Mouse (Mus musculus) CH12.LX (cell line): ENCODE data around the gene Klhl7. TPM values are rescaled to one million over a fixed set of nuclear protein-coding genes. Genes with fewer than 3 reads are reported as not detected.

Source experiments
- DNase-seq: peaks from one replicate; pipeline ENCODE4 v3.0.0-alpha.2; 2013; ENCODE audit errors: extremely low read depth
- H3K27ac ChIP-seq: 2 replicates; pipeline ENCODE4 v1.5.1; 2012; ENCODE audit warnings: low read depth, mild to moderate bottlenecking, control low read depth, moderate library complexity; ENCODE audit not compliant: insufficient read depth
- H3K27me3 ChIP-seq: replicated peaks from 2 replicates; pipeline ENCODE3; 2012; ENCODE audit warnings: inconsistent platforms
- H3K36me3 ChIP-seq, 2 experiments: replicated peaks in 1 of 2; 2 replicates each; pipeline versions ENCODE3 to v1.6.1; 2012; ENCODE audit warnings: inconsistent platforms in 1 of 2, low read length in 1 of 2, mild to moderate bottlenecking in 1 of 2, mixed read lengths in 1 of 2, moderate library complexity in 1 of 2; ENCODE audit not compliant: control insufficient read depth in 1 of 2, insufficient read depth in 1 of 2
- H3K4me1 ChIP-seq, 2 experiments: 2 replicates each; pipeline ENCODE4 v1.6.1; 2012; ENCODE audit warnings: inconsistent platforms in 1 of 2, moderate library complexity in 1 of 2; ENCODE audit not compliant: insufficient read depth in 2 of 2, control insufficient read depth in 1 of 2
- H3K4me2 ChIP-seq: 2 replicates; pipeline ENCODE4 v1.6.1; 2012; ENCODE audit warnings: low read depth, mild to moderate bottlenecking, control low read depth; ENCODE audit not compliant: poor library complexity, insufficient read depth, severe bottlenecking
- H3K4me3 ChIP-seq, 3 experiments: fragments of 150-350 bp in 1 of 3; sonication (generic) in 1 of 3; replicated peaks in 1 of 3; 2 replicates each; pipeline versions ENCODE3 to v1.5.1; 2011 to 2012; ENCODE audit warnings: low read depth in 2 of 3, low read length in 2 of 3, mild to moderate bottlenecking in 2 of 3, moderate library complexity in 2 of 3, control low read depth in 1 of 3, improper control_type of control experiment in 1 of 3, inconsistent platforms in 1 of 3, mixed read lengths in 1 of 3; ENCODE audit not compliant: poor library complexity in 1 of 3
- H3K79me2 ChIP-seq: replicated peaks from 2 replicates; pipeline ENCODE4 v1.6.1; 2012; ENCODE audit warnings: mild to moderate bottlenecking, moderate library complexity; ENCODE audit not compliant: control insufficient read depth, poor library complexity, insufficient read depth, severe bottlenecking; ENCODE audit errors: extremely low read depth
- H3K9ac ChIP-seq: 2 replicates; pipeline ENCODE4 v1.6.1; 2012; ENCODE audit warnings: low read depth, mild to moderate bottlenecking, control low read depth, moderate library complexity; ENCODE audit not compliant: insufficient read depth
- H3K9me3 ChIP-seq: replicated peaks from 2 replicates; pipeline ENCODE3; 2012; ENCODE audit warnings: low read length, inconsistent platforms, mixed read lengths
- BHLHE40 ChIP-seq: IDR thresholded peaks from 2 replicates; pipeline ENCODE4 v1.6.1; 2011; ENCODE audit warnings: mild to moderate bottlenecking, low read depth, low read length, improper control_type of control experiment
- CHD2 ChIP-seq: IDR thresholded peaks from 2 replicates; pipeline ENCODE4 v1.6.1; 2011; ENCODE audit warnings: low read length, improper control_type of control experiment
- CTCF ChIP-seq, 2 experiments: IDR thresholded peaks in 1 of 2; conservative IDR thresholded peaks in 1 of 2; 2 replicates each; pipeline ENCODE4 v1.5.1; 2011 to 2012; ENCODE audit warnings: low read depth in 2 of 2, low read length in 2 of 2, improper control_type of control experiment in 1 of 2, inconsistent platforms in 1 of 2, mild to moderate bottlenecking in 1 of 2, moderate library complexity in 1 of 2
- EP300 ChIP-seq: IDR thresholded peaks from 2 replicates; pipeline ENCODE4 v1.6.1; 2011; ENCODE audit warnings: low read length, improper control_type of control experiment
- ETS1 ChIP-seq: conservative IDR thresholded peaks from 2 replicates; pipeline ENCODE4 v1.6.1; 2012; ENCODE audit warnings: low read depth, mild to moderate bottlenecking, inconsistent platforms, low read length, improper control_type of control experiment, moderate library complexity
- JUN ChIP-seq: IDR thresholded peaks from 2 replicates; pipeline ENCODE4 v1.6.1; 2011; ENCODE audit warnings: low read depth, mild to moderate bottlenecking, low read length, improper control_type of control experiment, moderate library complexity; ENCODE audit not compliant: insufficient read depth
- MAZ ChIP-seq: IDR thresholded peaks from 2 replicates; pipeline ENCODE4 v1.6.1; 2012; ENCODE audit warnings: low read depth, mild to moderate bottlenecking, inconsistent platforms, low read length, improper control_type of control experiment, moderate library complexity
- MEF2A ChIP-seq: IDR thresholded peaks from 2 replicates; pipeline ENCODE4 v1.6.1; 2014; ENCODE audit warnings: low read depth, mild to moderate bottlenecking, inconsistent platforms, low read length, improper control_type of control experiment, borderline replicate concordance
- MYC ChIP-seq: IDR thresholded peaks from 2 replicates; pipeline ENCODE4 v1.6.1; 2011; ENCODE audit warnings: low read depth, mild to moderate bottlenecking, improper control_type of control experiment, low read length
- NELFE ChIP-seq: IDR thresholded peaks from 2 replicates; pipeline ENCODE4 v1.6.1; 2011; ENCODE audit warnings: low read depth, low read length, improper control_type of control experiment
- NRF1 ChIP-seq: IDR thresholded peaks from 2 replicates; pipeline ENCODE4 v1.6.1; 2014; ENCODE audit warnings: low read depth, mild to moderate bottlenecking, inconsistent platforms, low read length, improper control_type of control experiment, moderate library complexity
- POLR2A ChIP-seq: IDR thresholded peaks from 2 replicates; pipeline ENCODE4 v1.6.1; 2011; ENCODE audit warnings: low read depth, mild to moderate bottlenecking, improper control_type of control experiment, low read length
- POLR2AphosphoS2 ChIP-seq: IDR thresholded peaks from 2 replicates; pipeline ENCODE4 v1.6.1; 2011; ENCODE audit warnings: low read depth, low read length, improper control_type of control experiment
- RAD21 ChIP-seq: IDR thresholded peaks from 2 replicates; pipeline ENCODE4 v1.6.1; 2011; ENCODE audit warnings: low read depth, mild to moderate bottlenecking, low read length, improper control_type of control experiment, moderate library complexity
- RCOR1 ChIP-seq: conservative IDR thresholded peaks from 2 replicates; pipeline ENCODE4 v1.6.1; 2012; ENCODE audit warnings: low read depth, mild to moderate bottlenecking, inconsistent platforms, low read length, improper control_type of control experiment
- SMC3 ChIP-seq: IDR thresholded peaks from 2 replicates; pipeline ENCODE4 v1.6.1; 2011; ENCODE audit warnings: low read depth, low read length, improper control_type of control experiment
- TCF12 ChIP-seq: IDR thresholded peaks from 2 replicates; pipeline ENCODE4 v1.6.1; 2014; ENCODE audit warnings: low read depth, mild to moderate bottlenecking, inconsistent platforms, low read length, improper control_type of control experiment
- USF1 ChIP-seq: IDR thresholded peaks from 2 replicates; pipeline ENCODE4 v1.6.1; 2014; ENCODE audit warnings: low read depth, mild to moderate bottlenecking, inconsistent platforms, low read length, improper control_type of control experiment
- ZMIZ1 ChIP-seq: IDR thresholded peaks from 2 replicates; pipeline ENCODE4 v1.6.1; 2012; ENCODE audit warnings: low read depth, mild to moderate bottlenecking, inconsistent platforms, low read length, improper control_type of control experiment
- dilution Hi-C: fragments of 300-500 bp; cut with MboI; formaldehyde crosslinking; loops from 2 replicates; pipeline ENCODE4 v1.14.3; 2020; ENCODE audit warnings: low sequenced_read_pairs; ENCODE audit not compliant: extremely low pct_unique_long_range_greater_than_20kb, extremely low pct_ligation_motif_present
- in situ Hi-C: fragments of 300-500 bp; cut with MboI; formaldehyde crosslinking; loops from 3 replicates; pipeline ENCODE4 v1.14.3; 2019; ENCODE audit warnings: low sequenced_read_pairs, low pct_ligation_motif_present, low pct_unique_long_range_greater_than_20kb, mixed read lengths
- polyA plus RNA-seq: library from polyadenylated mRNA; unstranded; fragments of >175 nt; gene quantifications from 2 replicates; pipeline ENCODE4 v1.2.1, GENCODE M21; 2012; ENCODE audit warnings: low read depth; ENCODE audit not compliant: insufficient read length
- total RNA-seq, 2 experiments: library from RNA; depleted of rRNA; stranded (reverse); fragments of 300-350 nt in 1 of 2; fragments of >200 nt in 1 of 2; gene quantifications; 2 replicates each; pipeline ENCODE4 v1.2.3; 2012 to 2014

Klhl7 gene
- total and polyA plus RNA-seq, 3 experiments: 20.4 to 71.4 (median 26.5) TPM

- Histone ChIP-seq H3K4me3 (no peak overlapping the region), H3K79me2 (no peaks in the 10 kb centered on the region), H3K4me1 (peaks cover 0 to 4% of the 10 kb centered on the region in 2 experiments; a peak in 1 of 4 replicates), H3K9me3 (no peaks in the 10 kb centered on the region), H3K27ac (no peak overlapping the region), H3K9ac (no peak overlapping the region), H3K27me3 (no peaks in the 10 kb centered on the region), H3K36me3 (peaks cover 38 to 79% of the 10 kb centered on the region in 2 experiments), H3K4me2 (no peak overlapping the region)
- no peak for DNase-seq
- in situ Hi-C loops: no loop called here
- TF ChIP-seq POLR2AphosphoS2 (no peak), RAD21 (no peak), SMC3 (no peak), RCOR1 (no peak), CHD2 (no peak), CTCF (conservative IDR thresholded peaks at IDR 0.05 in 1 of 2, IDR thresholded peaks at IDR 0.05 in 1 of 2; ENCODE audit: low read depth in 2 of 2, low read length in 2 of 2) (no peak), USF1 (no peak), MYC (no peak), MAZ (no peak), TCF12 (no peak), BHLHE40 (no peak), EP300 (no peak), JUN (no peak), MEF2A (no peak), ZMIZ1 (no peak), POLR2A (no peak), NELFE (no peak)
- dilution Hi-C loops: no loop called here
Observed at GRCm38 (mm10) chr5:24172092-24172491, 71.7 kb downstream of the Klhl7 start.

- Histone ChIP-seq H3K27me3 (no peaks in the 10 kb centered on the region), H3K79me2 (no peaks in the 10 kb centered on the region), H3K36me3 (peaks cover 48 to 78% of the 10 kb centered on the region in 2 experiments), H3K27ac (no peak overlapping the region), H3K9me3 (peaks cover 5% of the 10 kb centered on the region), H3K4me1 (no peaks in the 10 kb centered on the region), H3K9ac (no peak overlapping the region), H3K4me2 (no peak overlapping the region), H3K4me3 (no peak overlapping the region)
- dilution Hi-C loops: no loop called here
- no peak for TF ChIP-seq POLR2A
- TF ChIP-seq ETS1: no peak
- no peak for TF ChIP-seq SMC3
- TF ChIP-seq NRF1: no peak
- no peak for DNase-seq
- in situ Hi-C loops: no loop called here
Observed at GRCm38 (mm10) chr5:24181514-24182295, 81.3 kb downstream of the Klhl7 start.
